Mouse (Mus musculus) neural tube, embryonic 13.5 days (tissue): ENCODE data around the gene Lax1. TPM values are rescaled to one million over a fixed set of nuclear protein-coding genes. Genes with fewer than 3 reads are reported as not detected.
"Not testable (repeated sequence)": the region's sequence is repeated elsewhere in the genome, so short reads cannot be mapped to it uniquely, and the experiment has no call there.

Source experiments
- ATAC-seq: fragments of 200-750 bp; cut with Nextera tagmentation; 2 replicates; pipeline ENCODE4 v1.8.0; 2017; ENCODE audit warnings: low read depth, mild to moderate bottlenecking, moderate TSS enrichment, moderate library complexity
- H3K27ac ChIP-seq: fragments of 300-500 bp; sonication (generic); replicated peaks from 2 replicates; pipeline ENCODE4 v1.5.1; 2015; ENCODE audit warnings: moderate library complexity, mild to moderate bottlenecking, inconsistent platforms
- H3K27me3 ChIP-seq: fragments of 300-500 bp; sonication (generic); 2 replicates; pipeline ENCODE4 v1.6.1; 2015; ENCODE audit warnings: mild to moderate bottlenecking, inconsistent platforms
- H3K36me3 ChIP-seq: fragments of 300-500 bp; sonication (generic); 2 replicates; pipeline ENCODE4 v1.6.1; 2015; ENCODE audit warnings: mild to moderate bottlenecking, inconsistent platforms
- H3K4me1 ChIP-seq: fragments of 300-500 bp; sonication (generic); replicated peaks from 2 replicates; pipeline ENCODE4 v1.6.1; 2015; ENCODE audit warnings: inconsistent platforms
- H3K4me2 ChIP-seq: fragments of 300-500 bp; sonication (generic); 2 replicates; pipeline ENCODE4 v1.6.1; 2015; ENCODE audit warnings: inconsistent platforms, mild to moderate bottlenecking, moderate library complexity
- H3K4me3 ChIP-seq: fragments of 300-500 bp; sonication (generic); 2 replicates; pipeline ENCODE4 v1.5.1; 2015; ENCODE audit warnings: mild to moderate bottlenecking, inconsistent platforms
- H3K9ac ChIP-seq: fragments of 300-500 bp; sonication (generic); 2 replicates; pipeline ENCODE4 v1.6.1; 2015; ENCODE audit warnings: moderate library complexity, mild to moderate bottlenecking, inconsistent platforms
- H3K9me3 ChIP-seq: fragments of 300-500 bp; sonication (generic); 2 replicates; pipeline ENCODE4 v1.6.1; 2016; ENCODE audit warnings: inconsistent platforms
- WGBS: fragments of 180-500 bp; shearing (Covaris S2); methylation state at CpG from one replicate; pipeline ENCODE4 v1.1.7; 2015; 5-methylcytosine and 5-hydroxymethylcytosine counted together
- polyA plus RNA-seq: library from polyadenylated mRNA; unstranded; fragments of >200 nt; fragmentation: Nextera tagmentation; extraction: Ambion mirVana; gene quantifications from 2 replicates; pipeline ENCODE4 v1.2.1, GENCODE M21; 2015

Lax1 gene
- polyA plus RNA-seq, 1 experiment from 2014 or later = 0.18 TPM

- WGBS = 48% methylated on average over 6 of the region's 6 CpGs
These were observed 21.5 kb upstream of the Lax1 start for GRCm38 (mm10) chr1:133711376-133711775.

GRCm38 (mm10) chr1:133710895-133711294 lies 21.0 kb upstream of the Lax1 start:
- no peak overlapping the region for H3K4me2 ChIP-seq
- H3K27me3 ChIP-seq = no peaks in the 10 kb centered on the region
- H3K9me3 ChIP-seq = no peaks in the 10 kb centered on the region
- H3K4me3 ChIP-seq = no peak overlapping the region
- H3K9ac ChIP-seq = no peak overlapping the region
- H3K36me3 ChIP-seq = peaks cover 41% of the 10 kb centered on the region
- 53% methylated on average over 6 of the region's 6 CpGs for WGBS
- H3K4me1 ChIP-seq = peaks cover 14% of the 10 kb centered on the region; the same call in 1 of the 2 replicates
- ATAC-seq = no peak
- H3K27ac ChIP-seq = no peak overlapping the region

More at GRCm38 (mm10) chr1:133711376-133711775, 21.5 kb upstream of the Lax1 start:
- H3K4me2 ChIP-seq = no peak overlapping the region
- ATAC-seq = no peak
- H3K4me1 ChIP-seq = peaks cover 14% of the 10 kb centered on the region; the same call in 1 of the 2 replicates
- no peaks in the 10 kb centered on the region for H3K27me3 ChIP-seq
- H3K9me3 ChIP-seq = no peaks in the 10 kb centered on the region
- no peak overlapping the region for H3K4me3 ChIP-seq
- H3K27ac ChIP-seq = no peak overlapping the region
- H3K36me3 ChIP-seq = peaks cover 38% of the 10 kb centered on the region
- no peak overlapping the region for H3K9ac ChIP-seq

GRCm38 (mm10) chr1:133709292-133709691 lies 19.4 kb upstream of the Lax1 start:
- no peak overlapping the region for H3K4me2 ChIP-seq
- no peaks in the 10 kb centered on the region for H3K9me3 ChIP-seq
- no peak for ATAC-seq
- H3K4me1 ChIP-seq = peaks cover 14% of the 10 kb centered on the region; the same call in 1 of the 2 replicates
- peaks cover 33% of the 10 kb centered on the region for H3K36me3 ChIP-seq
- H3K9ac ChIP-seq = no peak overlapping the region
- WGBS = 80% methylated on average over 3 of the region's 3 CpGs
- H3K27ac ChIP-seq = no peak overlapping the region
- no peaks in the 10 kb centered on the region for H3K27me3 ChIP-seq
- H3K4me3 ChIP-seq = no peak overlapping the region

GRCm38 (mm10) chr1:133701824-133702223 lies 11.9 kb upstream of the Lax1 start:
- not testable (repeated sequence) for H3K9ac ChIP-seq, H3K9me3 ChIP-seq, H3K27me3 ChIP-seq, H3K4me1 ChIP-seq, H3K4me3 ChIP-seq, H3K27ac ChIP-seq, H3K36me3 ChIP-seq, ATAC-seq, H3K4me2 ChIP-seq
- 13% methylated on average over 1 of the region's 2 CpGs for WGBS

- no peaks in the 10 kb centered on the region for H3K27me3 ChIP-seq
- no peak overlapping the region for H3K27ac ChIP-seq
- no peaks in the 10 kb centered on the region for H3K36me3 ChIP-seq
- H3K9me3 ChIP-seq = no peaks in the 10 kb centered on the region
- H3K9ac ChIP-seq = no peak overlapping the region
- no peak overlapping the region for H3K4me2 ChIP-seq
- 93% methylated on average over 12 of the region's 12 CpGs for WGBS
- peaks cover 14% of the 10 kb centered on the region for H3K4me1 ChIP-seq
- no peak overlapping the region for H3K4me3 ChIP-seq
- no peak for ATAC-seq
These were observed 8.2 kb upstream of the Lax1 start for GRCm38 (mm10) chr1:133697935-133698620.

- Histone ChIP-seq H3K4me3 (no peak overlapping the region), H3K36me3 (no peaks in the 10 kb centered on the region), H3K27me3 (no peaks in the 10 kb centered on the region), H3K9me3 (no peaks in the 10 kb centered on the region), H3K4me1 (peaks cover 14% of the 10 kb centered on the region), H3K4me2 (no peak overlapping the region), H3K9ac (no peak overlapping the region), H3K27ac (no peak overlapping the region)
- WGBS = 35% methylated on average over 7 of the region's 7 CpGs
- no peak for ATAC-seq
These were observed 6.0 kb upstream of the Lax1 start for GRCm38 (mm10) chr1:133695901-133696300.

GRCm38 (mm10) chr1:133694876-133695275 lies 5.0 kb upstream of the Lax1 start:
- H3K27me3 ChIP-seq = no peaks in the 10 kb centered on the region
- no peaks in the 10 kb centered on the region for H3K9me3 ChIP-seq
- WGBS = 96% methylated on average over 1 of the region's 1 CpGs
- H3K36me3 ChIP-seq = no peaks in the 10 kb centered on the region
- peaks cover 14% of the 10 kb centered on the region for H3K4me1 ChIP-seq
- no peak overlapping the region for H3K4me2 ChIP-seq
- ATAC-seq = no peak
- no peak overlapping the region for H3K9ac ChIP-seq
- no peak overlapping the region for H3K4me3 ChIP-seq
- no peak overlapping the region for H3K27ac ChIP-seq

GRCm38 (mm10) chr1:133694301-133694700 lies 4.4 kb upstream of the Lax1 start:
- Histone ChIP-seq H3K9ac (no peak overlapping the region), H3K4me3 (no peak overlapping the region), H3K27ac (no peak overlapping the region), H3K36me3 (no peaks in the 10 kb centered on the region), H3K27me3 (no peaks in the 10 kb centered on the region), H3K4me2 (no peak overlapping the region), H3K4me1 (peaks cover 14% of the 10 kb centered on the region), H3K9me3 (no peaks in the 10 kb centered on the region)
- 0% methylated on average over 1 of the region's 1 CpGs for WGBS
- ATAC-seq = no peak

GRCm38 (mm10) chr1:133693536-133694114 lies 3.7 kb upstream of the Lax1 start:
- H3K9ac ChIP-seq = no peak overlapping the region
- no peak for ATAC-seq
- no peaks in the 10 kb centered on the region for H3K27me3 ChIP-seq
- no peak overlapping the region for H3K27ac ChIP-seq
- H3K4me1 ChIP-seq = peaks cover 14% of the 10 kb centered on the region
- no peak overlapping the region for H3K4me3 ChIP-seq
- no peak overlapping the region for H3K4me2 ChIP-seq
- no peaks in the 10 kb centered on the region for H3K9me3 ChIP-seq
- 73% methylated on average over 11 of the region's 11 CpGs for WGBS
- H3K36me3 ChIP-seq = no peaks in the 10 kb centered on the region

- H3K4me3 ChIP-seq = no peak overlapping the region
- no peak overlapping the region for H3K9ac ChIP-seq
- WGBS = 43% methylated on average over 4 of the region's 4 CpGs
- peaks cover 14% of the 10 kb centered on the region for H3K4me1 ChIP-seq
- H3K27me3 ChIP-seq = no peaks in the 10 kb centered on the region
- no peak for ATAC-seq
- H3K36me3 ChIP-seq = no peaks in the 10 kb centered on the region
- no peaks in the 10 kb centered on the region for H3K9me3 ChIP-seq
- H3K4me2 ChIP-seq = no peak overlapping the region
- H3K27ac ChIP-seq = no peak overlapping the region
These were observed 2.3 kb upstream of the Lax1 start for GRCm38 (mm10) chr1:133692195-133692594.

GRCm38 (mm10) chr1:133691046-133691445 lies 1.1 kb upstream of the Lax1 start:
- Histone ChIP-seq H3K9me3 (no peaks in the 10 kb centered on the region), H3K27me3 (no peaks in the 10 kb centered on the region), H3K4me1 (peaks cover 13% of the 10 kb centered on the region), H3K27ac (no peak overlapping the region), H3K9ac (no peak overlapping the region), H3K4me3 (no peak overlapping the region), H3K4me2 (no peak overlapping the region), H3K36me3 (no peaks in the 10 kb centered on the region)
- WGBS = 95% methylated on average over 6 of the region's 6 CpGs
- no peak for ATAC-seq

- Histone ChIP-seq H3K36me3 (no peaks in the 10 kb centered on the region), H3K4me2 (no peak overlapping the region), H3K27me3 (no peaks in the 10 kb centered on the region), H3K4me1 (no peaks in the 10 kb centered on the region), H3K4me3 (no peak overlapping the region), H3K27ac (no peak overlapping the region), H3K9me3 (no peaks in the 10 kb centered on the region), H3K9ac (no peak overlapping the region)
- no peak for ATAC-seq
- whole genome bisulfite sequencing = 74% methylated on average over 7 of the region's 7 CpGs
These were observed 1.6 kb downstream of the Lax1 start for GRCm38 (mm10) chr1:133688301-133688700.
